Mouse (Mus musculus): ENCODE results near the gene Treh. TPM values are rescaled to one million over a fixed set of nuclear protein-coding genes. Genes with fewer than 3 reads are reported as not detected.

The Treh gene
- polyA plus RNA-seq, 2 experiments from 2014 or later, result not detected

DNA sequence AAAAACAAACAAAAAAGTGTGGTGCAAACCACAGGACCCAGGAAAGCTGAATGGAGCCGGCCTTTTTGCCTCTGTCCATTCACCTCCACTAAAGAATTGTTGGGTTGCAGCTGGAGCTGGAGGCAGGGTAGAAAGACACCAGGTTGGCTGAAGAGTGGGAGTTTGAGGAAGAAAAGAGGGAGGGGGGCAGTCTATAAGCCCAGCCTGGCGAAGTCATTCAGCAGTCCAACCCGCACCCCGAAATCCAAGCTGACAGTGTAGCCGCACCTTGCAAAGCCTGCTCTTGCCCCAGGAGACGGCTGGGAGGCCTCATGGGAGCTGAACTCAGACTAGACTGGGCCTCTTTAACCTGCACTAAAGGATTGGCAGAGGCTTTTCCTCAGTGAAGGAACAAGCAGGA lies 62.9 kb downstream of the Treh start:
- ATAC-seq, result no peak

Other genes with a start within 250 kb of the Treh start
- gene Foxr1, start 232.1 kb upstream of the Treh start, polyA plus RNA-seq (2017; shearing (Covaris generic)), result under 1 TPM in 1 of 2 experiments, not detected in 1; 0.45 TPM
- gene Upk2, start 218.3 kb upstream of the Treh start, polyA plus RNA-seq (2017; shearing (Covaris generic)), result not detected
- 10 to 100 TPM; 13.2 to 15.2 TPM for gene Bcl9l, start 190.4 kb upstream of the Treh start, polyA plus RNA-seq (2017; shearing (Covaris generic))
- gene Cxcr5, start 111.4 kb upstream of the Treh start, polyA plus RNA-seq (2017; shearing (Covaris generic)), result 10 to 100 TPM; 49.2 to 80.2 TPM
- 10 to 100 TPM; 54.3 to 76.5 TPM for gene Ddx6, start 68.3 kb upstream of the Treh start, polyA plus RNA-seq (2017; shearing (Covaris generic))
- under 1 TPM in 1 of 2 experiments, not detected in 1; 0.30 TPM for gene Phldb1, start 62.0 kb downstream of the Treh start, polyA plus RNA-seq (2017; shearing (Covaris generic))
- gene Arcn1, start 94.6 kb downstream of the Treh start, polyA plus RNA-seq (2017; shearing (Covaris generic)), result 10 to 100 TPM; 83.9 to 84.2 TPM
- gene Ift46, start 94.7 kb downstream of the Treh start, polyA plus RNA-seq (2017; shearing (Covaris generic)), result 10 to 100 TPM; 62.3 to 65.5 TPM
- 1 to 10 TPM in 1 of 2 experiments, under 1 TPM in 1; 0.34 to 1.5 TPM for gene Tmem25, start 126.1 kb downstream of the Treh start, polyA plus RNA-seq (2017; shearing (Covaris generic))
- gene Ttc36, start 129.8 kb downstream of the Treh start, polyA plus RNA-seq (2017; shearing (Covaris generic)), result under 1 TPM in 1 of 2 experiments, not detected in 1; 0.77 TPM
- 10 to 100 TPM; 28.7 to 31.1 TPM for gene Kmt2a, start 208.1 kb downstream of the Treh start, polyA plus RNA-seq (2017; shearing (Covaris generic))
- 100 to 1,000 TPM; 538 to 670 TPM for gene Atp5l, start 247.5 kb downstream of the Treh start, polyA plus RNA-seq (2017; shearing (Covaris generic))